Mouse (Mus musculus) adrenal gland, adult (tissue): ENCODE results near the gene Smagp.

ENCODE experiments used
- DNase-seq, 2 experiments: peaks; one replicate each; pipeline ENCODE4 v3.0.0; 2022 to 2023; ENCODE audit warnings: low spot score in 1 of 2; ENCODE audit not compliant: inconsistent age in 2 of 2

Smagp gene

DNA sequence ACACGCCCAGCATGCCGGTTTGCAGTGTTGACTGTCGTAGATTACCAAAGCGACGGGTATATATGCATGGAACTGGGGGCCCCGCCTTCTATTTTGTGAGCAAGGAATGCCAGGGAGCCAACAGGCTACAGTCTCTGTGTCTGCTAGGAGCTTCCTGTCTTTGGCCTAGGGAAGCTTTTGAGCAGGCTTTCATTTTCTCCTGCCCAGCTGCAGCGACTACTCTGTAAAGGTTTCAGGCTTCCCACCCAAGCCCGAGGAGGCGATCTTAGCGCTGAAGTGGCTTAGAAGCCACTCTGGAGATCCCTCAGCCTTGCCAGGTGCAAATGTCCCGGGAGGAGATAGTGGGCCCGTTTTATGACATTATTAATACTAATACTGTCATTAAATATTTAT, 37.9 kb downstream of the Smagp start:
- peak in 1 of 2 experiments; percentile 57 for DNase-seq

GRCm38 (mm10) chr15:100598287-100598882, 38.4 kb downstream of the Smagp start:
- DNase-seq, result no peak

DNA sequence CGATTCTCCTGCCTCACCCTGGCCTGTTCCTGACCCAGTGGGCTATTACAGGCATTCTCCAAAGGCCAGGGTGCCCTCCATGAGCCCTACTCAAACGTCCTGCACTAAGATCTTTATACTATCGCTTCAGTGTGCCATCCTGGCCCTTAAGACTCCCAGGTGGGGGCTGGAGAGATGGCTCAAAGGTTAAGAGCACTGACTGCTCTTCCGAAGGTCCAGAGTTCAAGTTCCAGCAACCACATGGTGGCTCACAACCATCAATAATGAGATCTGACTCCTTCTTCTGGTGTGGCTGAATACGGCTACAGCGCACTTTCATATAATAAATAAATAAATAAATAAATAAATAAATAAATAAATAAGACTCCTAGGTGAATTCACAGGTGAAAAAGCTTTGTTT, 43.9 kb downstream of the Smagp start:
- DNase-seq, result no peak

GRCm38 (mm10) chr15:100590436-100590835, 46.3 kb downstream of the Smagp start:
- DNase-seq, result no peak

DNA sequence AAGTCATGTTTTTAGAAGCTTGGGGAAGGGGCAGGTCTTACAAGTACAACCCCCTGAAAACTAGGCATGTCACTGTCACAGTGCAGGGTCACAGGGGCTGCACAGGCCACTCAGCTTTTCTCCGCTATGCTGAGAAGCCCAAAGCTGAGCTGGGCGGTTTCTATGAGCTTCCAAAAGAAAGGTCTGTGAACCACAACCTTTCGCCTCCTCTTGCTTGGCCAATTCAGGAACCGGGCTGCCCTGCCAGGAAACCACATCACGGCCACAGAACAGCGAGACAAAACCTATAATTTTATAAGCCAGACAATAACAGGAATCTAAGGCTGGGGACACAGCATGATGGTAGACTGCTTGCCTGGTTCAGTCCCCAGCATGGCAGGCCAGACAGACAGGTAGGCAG, 48.4 kb downstream of the Smagp start:
- no peak for DNase-seq

DNA sequence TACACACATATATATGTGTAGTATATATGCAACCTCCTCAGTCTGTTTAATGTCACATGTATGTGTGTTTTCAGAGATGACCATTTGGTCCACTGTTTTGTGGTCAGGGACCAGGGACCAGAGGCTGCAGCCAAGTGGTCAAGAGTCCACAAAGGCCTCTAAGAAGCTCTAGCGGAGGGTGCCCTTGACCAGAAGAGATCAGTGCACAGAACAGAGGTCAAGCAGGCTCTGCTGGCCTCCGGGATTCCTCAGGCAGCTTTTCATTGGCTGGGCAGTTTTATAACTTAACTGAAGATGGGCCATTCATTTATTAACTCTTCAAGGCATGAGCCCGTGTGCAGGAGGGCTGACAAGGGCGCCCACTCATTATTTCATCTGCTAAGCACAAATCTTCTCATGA, 49.6 kb downstream of the Smagp start:
- DNase-seq, result no peak

DNA sequence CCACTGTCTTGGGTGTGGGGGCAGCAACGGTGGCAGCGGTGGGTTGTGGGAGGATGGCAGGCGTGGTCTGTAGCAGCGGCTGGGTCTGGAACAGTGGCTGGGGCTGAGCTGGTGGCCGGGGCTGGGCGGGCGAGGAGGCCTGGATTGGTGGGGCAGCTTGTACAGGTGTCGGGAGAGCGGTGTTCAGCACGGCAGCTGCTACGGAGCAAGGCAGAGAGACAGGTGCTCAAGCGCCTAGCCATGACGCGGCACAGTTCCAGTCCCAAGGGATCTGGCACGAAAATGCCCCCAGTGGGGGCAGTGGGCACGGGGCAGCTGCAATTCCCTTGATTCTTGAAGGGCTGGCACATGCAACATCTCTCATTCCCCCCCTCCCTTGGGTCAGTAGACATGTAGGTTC, 50.8 kb downstream of the Smagp start:
- no peak for DNase-seq

GRCm38 (mm10) chr15:100580108-100580507, 56.6 kb downstream of the Smagp start:
- DNase-seq, result no peak

DNA sequence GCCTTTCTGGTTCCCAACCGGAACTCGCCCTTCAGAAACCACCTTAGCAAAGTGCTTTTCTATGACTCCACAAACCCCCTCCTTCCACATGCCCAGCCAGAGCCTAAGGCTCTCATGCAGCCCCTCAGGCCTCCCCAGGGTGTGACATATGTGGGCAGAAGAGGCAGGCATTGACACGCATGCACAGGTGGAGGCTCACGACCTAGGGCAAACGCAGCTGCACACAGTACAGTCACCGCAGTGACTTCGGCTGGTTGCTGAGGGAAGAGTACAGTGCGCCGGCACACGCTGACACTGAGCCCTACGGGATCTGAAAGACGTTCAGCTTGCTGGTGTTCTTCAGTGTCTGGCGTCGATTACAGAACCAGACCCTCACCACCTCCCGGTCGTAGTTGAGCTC, 58.8 kb downstream of the Smagp start:
- DNase-seq, result no peak

DNA sequence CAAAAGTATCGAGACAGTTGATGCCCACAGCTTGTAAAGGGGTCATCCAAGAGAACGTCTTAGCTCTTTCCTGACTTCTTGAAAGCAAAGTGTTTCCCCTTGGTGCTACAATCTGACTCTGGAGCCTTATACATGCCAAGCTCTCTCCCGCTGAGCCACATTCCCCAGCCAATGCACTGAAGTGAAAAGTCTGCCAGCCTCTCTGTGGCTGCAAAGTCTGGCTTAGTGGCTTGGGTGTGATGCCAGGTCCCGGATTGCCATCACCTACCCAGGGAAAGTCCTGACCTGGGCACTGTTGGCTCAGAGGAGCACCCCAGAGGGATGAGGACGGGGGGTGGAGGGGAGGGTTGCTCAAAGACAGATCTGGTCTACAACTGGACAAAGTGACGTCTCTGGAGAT, 59.9 kb downstream of the Smagp start:
- no peak for DNase-seq

GRCm38 (mm10) chr15:100576392-100576791, 60.3 kb downstream of the Smagp start:
- DNase-seq, result no peak

DNA sequence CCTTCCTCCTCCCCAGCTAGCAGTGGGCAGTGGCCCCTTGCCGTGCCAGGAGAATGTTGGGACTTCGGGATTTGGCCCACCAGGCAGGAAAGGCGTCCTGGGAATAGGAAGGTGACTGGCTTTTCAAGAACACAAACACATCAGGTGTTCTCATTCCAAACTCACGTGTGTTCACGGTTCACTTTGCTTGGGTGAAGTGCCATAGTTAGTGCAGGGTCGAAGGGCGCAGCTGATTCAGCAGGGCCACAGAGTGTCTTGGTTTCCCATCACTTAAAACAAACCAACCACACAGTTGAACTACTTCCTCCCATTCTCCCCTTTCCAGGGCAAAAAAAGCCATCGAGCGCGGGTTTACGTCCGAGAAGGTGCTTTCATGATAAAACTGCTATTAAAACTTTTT, 61.4 kb downstream of the Smagp start:
- DNase-seq, result no peak

DNA sequence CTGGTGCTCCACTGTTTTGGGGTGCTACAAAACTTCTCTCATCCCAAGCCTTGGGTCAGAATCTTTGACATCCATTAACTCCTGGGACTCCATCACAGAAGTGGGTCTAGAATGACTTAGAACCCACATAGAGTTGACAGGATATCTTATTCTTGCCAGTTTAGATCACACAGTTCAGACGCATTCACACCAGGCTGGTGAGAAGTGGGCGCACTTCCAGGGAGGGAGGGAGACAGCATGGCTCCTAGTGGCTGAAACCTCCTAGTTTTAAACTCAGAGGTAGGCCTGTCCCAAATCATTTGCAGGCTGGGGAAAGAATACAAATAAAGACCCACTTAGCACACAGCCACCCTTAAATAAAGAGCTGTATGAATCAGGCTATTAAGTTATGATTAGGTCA, 62.4 kb downstream of the Smagp start:
- no peak for DNase-seq

DNA sequence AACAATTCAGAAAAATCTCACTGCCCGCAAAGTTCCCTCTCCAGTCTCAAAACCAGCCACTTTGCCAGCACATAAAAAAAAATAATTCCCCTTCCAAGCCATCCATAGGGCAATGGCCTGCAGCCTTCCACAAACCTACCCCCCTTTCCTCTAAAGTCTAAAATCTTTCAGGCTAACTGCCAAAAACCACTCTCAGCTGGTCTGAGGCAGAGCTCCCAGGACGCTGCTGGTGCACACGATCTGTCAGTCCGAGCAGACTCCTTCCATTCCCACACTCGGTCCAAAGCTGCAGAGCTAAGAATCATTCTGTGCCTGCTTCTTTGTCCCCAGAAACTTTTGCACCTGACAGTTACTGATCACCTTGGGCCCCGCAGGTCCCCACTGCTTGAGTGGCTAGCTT, 62.8 kb downstream of the Smagp start:
- DNase-seq, result no peak
